Mouse (Mus musculus) kidney, postnatal 25 days (tissue): Measurements from ENCODE around the gene Filip1l.

Source experiments
- DNase-seq, 2 experiments: peaks; one replicate each; pipeline ENCODE4 v3.0.0; 2021; ENCODE audit warnings: mixed read lengths in 2 of 2

Filip1l gene

GRCm38 (mm10) chr16:57544441-57544840 lies 191.5 kb downstream of the Filip1l start:
- DNase-seq = no peak

GRCm38 (mm10) chr16:57546355-57546754 lies 193.5 kb downstream of the Filip1l start:
- no peak for DNase-seq

DNA sequence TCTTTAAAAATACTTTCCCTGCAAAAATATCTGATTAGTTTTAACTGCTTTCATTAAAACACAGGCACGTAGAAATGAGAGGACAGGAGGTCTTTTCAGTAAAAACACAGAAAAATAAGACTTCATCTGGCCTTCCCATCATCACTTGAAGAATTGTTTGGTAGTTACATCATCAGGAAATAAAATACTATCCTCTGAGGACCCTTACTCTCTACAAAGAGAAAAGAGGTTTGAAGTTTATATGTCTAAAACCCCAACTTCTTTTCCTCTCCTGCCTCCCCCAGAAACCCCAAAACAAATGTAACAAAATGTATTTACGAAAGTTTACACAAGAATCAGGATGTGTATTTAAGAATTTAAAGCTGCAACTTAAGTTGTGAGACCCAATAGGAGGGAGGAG lies 195.7 kb downstream of the Filip1l start:
- DNase-seq = no peak

- peak; percentile 77 to 84 for DNase-seq
Measured at GRCm38 (mm10) chr16:57549061-57550037, 196.5 kb downstream of the Filip1l start.

DNA sequence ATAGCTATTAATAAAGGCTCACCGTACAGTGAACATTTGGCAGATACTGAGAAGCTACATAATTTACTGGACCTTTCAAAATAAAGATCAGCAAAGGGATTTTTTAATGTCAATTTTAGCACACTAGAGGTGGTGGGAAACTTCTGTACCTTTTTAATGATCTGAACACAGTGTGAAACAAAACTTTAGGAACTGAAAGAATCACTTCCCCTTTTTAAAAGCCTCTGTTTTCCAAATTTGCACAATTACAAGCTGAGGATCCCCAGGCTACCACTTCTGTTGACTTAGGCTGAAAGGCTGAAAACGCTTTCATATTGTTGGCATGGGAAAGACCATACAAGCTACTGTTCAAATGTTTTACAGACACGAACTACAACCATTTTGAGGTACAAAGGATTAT lies 197.2 kb downstream of the Filip1l start:
- DNase-seq = no peak

DNA sequence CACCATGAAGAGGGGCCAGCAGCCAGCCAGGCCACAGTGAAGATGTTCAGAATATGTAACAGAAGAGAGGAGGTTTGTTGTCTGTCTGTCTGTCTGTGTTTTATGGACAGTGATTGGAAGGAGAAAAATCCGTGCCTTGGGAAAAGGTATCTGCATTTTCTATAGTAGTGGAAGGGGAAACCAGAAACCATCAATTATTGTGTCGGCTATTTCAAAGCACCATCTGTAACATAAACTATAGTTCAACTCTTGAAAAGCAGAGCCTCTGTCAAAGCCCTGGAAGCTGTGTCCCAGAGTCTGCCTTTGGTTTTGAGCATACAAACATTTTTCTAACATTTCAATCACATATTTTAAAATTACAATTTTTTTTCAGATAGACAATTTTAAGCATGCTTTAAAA lies 197.9 kb downstream of the Filip1l start:
- DNase-seq = no peak

DNA sequence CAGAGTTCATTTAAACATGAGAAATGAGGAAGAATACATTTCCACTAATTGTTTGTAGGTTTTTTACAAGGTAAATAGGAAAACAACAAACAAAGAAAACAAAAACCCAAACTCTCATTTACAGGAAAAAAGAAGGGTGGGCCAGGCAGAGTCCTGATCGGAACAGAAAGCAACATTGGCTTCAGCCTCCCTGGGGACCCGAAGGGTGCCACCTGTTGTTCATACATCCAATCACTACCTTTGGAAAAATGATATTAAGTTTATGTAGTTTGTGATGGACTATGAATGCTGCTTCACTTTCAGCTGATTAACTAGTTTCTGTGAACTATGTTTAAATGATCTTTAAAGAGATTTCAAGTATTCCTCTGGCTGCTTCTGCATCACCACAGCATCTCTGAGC lies 198.7 kb downstream of the Filip1l start:
- DNase-seq = peak in 1 of 2 experiments; percentile 14

GRCm38 (mm10) chr16:57552709-57553108 lies 199.8 kb downstream of the Filip1l start:
- no peak for DNase-seq

GRCm38 (mm10) chr16:57553235-57553634 lies 200.3 kb downstream of the Filip1l start:
- DNase-seq = no peak

DNA sequence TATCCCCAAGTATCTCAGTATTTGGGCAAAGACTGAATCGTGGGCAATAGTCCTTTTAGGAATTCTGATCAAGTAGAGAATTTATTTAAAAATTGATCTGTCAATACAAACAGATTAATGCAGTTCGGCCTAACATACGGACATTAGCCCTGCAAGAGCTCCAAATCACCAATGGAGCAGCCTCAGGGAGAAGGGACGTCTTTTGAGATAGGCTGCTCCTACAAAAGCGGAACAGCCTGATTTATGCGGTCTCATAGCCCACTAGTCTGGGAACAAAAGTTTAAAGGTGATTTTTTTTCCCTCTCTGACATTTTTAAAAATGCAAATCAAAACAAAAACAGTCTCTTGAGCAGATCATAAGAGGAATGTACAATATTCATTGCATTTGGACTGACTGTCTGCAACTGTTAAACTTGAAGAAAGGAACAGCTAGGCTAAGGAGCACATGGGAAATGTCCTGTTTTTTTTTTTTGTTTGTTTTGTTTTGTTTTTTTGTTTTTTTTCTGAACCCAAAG lies 202.1 kb downstream of the Filip1l start:
- DNase-seq = peak; percentile 13 to 39

DNA sequence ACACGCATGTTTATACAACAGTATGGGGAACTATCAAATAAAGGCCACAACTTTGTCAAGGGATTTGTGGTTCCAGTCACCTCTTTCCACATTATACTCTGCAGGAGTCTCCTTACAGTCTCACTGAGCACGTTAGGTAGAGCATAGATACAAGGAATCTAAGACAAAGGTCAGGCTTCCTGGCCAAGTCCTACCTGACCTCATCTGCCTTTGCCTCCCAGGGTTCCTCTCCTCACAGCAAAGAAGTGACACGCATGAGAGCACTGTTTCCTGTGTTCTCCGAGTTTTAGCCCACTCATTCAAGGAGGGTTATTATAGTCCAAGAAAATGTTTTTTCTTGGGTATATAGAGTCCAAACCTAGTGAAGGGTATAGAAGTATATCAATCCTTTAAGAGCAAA lies 202.8 kb downstream of the Filip1l start:
- peak; percentile 28 to 59 for DNase-seq

DNA sequence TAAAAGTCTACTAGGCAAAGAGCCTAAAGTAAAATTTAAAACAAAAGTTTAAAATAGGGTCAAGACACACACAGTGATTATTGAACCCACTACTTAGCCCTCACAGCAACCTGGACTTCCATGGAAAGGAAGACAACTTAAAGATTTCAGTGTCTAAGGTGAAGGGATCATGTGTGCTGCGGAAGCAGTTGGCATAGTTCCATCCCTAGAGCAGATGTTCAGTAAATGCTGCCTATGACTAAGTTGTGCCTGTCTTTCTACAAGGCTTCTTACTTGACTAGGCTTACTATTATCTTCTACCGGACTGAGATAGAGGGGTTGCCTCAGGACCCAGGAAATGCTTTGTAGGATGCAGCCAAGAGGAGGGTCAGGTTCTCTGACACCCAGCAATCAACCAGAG lies 203.4 kb downstream of the Filip1l start:
- peak in 1 of 2 experiments; percentile 28 for DNase-seq

DNA sequence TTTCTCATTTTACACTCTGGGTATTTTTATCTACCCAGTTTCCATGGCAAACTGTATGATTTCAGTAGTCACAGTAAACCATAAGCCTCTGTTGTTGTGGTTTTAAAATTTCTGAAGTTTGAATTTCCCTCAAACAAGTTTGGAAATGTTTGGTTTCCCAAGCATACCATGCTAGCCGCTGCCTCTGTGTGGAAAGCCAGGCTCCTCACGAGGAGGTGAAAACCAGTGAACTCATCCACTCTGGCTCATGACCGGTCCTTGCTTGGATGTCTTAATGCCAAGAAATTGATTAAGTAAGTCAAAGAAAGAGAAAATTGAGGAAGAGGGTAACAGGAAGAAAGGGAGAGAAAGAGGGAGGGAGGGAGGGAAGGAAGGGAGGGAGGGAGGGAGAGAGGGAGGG lies 205.4 kb downstream of the Filip1l start:
- DNase-seq = no peak

GRCm38 (mm10) chr16:57560185-57560584 lies 207.3 kb downstream of the Filip1l start:
- no peak for DNase-seq

DNA sequence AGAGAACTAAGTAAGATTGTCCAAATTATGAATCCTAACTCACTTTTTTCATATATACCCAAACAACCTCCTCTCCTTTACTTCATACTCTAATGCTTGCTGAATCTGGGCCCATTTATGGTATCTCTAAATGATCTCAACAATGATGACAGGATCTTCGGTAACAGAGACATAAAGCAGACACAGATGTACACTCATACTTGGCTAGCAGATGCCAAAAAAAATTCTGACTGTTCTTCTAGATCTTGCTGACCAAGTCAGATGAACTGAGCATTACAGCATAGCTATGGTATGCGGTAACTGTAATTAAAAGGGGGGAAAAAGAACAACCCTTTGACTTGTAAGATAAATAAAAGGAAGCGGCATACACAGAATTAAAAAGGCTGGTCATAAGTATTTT lies 210.6 kb downstream of the Filip1l start:
- no peak for DNase-seq

DNA sequence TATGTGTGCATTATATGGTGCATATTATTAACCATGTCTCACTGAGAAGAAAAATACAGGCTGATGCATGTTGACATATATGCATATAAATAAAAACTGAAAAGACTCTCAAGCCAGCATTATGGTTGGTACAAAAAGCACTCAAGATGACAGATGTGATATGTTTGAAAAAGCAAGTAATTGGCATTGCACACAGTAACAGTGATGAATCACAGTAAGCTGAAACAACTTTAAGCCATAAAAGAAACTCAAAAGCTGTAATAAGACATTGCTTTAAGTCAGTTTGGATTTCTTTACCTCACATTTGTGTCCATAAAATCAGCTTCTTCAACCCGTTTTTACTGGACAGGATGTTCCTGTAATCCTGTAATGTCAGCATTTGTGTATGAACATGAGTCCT lies 211.9 kb downstream of the Filip1l start:
- no peak for DNase-seq

DNA sequence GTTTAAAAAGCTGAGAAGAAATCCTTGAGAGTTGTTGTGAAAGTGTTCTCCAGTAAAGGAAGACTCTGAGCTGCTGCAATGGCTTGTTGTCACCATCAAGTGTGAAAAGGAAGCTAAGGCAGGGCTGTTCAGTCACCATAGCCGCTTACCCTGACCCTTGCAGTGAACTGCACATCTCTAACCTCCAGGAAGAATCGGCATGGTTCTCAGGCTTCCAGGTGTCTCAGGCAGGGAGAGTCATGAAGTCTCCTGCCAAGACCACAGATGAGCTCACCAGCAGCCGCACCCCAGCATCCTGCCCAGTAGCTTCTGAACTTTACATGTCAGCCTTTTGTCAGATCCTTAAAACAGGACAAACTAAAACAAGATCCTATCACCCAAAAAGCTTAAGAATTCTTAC lies 213.3 kb downstream of the Filip1l start:
- DNase-seq = peak in 1 of 2 experiments; percentile 51

DNA sequence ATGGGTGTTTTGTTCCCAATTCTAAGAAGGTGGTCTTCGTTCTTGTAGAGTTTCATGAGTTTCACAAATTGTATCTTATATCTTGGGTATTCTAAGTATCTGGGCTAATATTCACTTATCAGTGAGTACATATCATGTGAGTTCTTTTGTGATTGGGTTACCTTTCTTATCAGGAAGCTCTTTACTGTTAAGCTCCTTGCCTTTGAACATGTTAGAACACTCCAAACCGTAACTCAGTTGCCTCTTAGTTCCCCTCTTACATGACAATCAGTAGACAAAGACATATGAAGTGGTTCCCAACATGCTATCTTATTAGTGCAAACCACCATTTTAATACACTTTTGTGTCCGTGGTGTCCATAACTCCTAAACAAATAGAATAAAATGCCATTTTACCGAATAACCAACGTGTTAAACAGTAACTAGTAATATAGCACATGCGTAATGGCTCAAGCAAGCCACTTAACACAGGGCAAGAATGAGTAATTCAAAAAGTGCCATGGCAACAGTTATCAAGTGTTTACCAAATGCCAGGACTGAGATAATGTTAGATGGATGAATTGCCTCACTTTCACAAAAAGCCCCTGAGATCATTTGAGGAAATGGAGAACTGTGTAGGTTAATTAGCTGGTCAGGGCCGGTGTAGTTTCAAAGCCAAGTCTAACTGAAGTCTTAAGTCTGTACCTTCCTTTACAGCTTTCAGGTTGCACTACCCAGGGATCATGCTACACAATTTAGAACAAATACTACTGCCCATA lies 215.9 kb downstream of the Filip1l start:
- no peak for DNase-seq

DNA sequence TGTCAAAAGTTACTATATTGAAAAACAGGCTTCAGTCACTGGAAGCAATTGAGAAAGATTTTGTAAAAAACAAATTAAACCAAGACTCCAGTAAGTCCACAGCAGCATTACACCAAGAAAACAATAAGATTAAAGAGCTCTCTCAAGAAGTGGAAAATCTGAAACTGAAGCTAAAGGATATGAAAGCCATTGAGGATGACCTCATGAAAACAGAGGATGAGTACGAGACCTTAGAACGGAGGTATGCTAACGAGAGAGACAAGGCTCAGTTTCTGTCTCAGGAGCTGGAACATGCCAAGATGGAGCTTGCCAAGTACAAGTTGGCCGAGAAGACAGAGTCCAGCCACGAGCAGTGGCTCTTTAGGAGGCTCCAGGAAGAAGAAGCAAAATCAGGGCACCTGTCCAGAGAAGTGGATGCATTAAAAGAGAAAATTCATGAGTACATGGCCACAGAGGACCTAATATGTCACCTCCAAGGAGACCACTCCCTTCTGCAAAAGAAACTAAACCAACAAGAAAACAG lies 218.0 kb downstream of the Filip1l start:
- no peak for DNase-seq

DNA sequence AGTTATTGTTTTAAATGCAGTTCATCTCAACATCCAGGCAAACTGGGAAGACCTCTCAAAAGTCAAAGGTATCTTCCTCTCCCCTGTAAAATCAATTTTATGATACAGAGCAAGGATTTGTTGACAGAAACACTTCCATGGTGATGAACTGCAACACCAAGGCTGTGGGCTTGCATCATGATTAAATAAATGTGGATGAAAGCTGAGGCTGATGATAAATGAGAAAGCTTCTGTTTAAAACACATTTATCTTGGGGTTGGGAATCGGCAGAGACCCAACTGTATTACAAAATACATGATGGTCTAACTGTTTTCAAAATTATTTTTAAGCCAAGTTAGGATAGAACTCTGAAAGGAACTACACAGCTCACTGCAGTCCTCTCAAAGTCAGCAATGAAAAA lies 220.9 kb downstream of the Filip1l start:
- no peak for DNase-seq

DNA sequence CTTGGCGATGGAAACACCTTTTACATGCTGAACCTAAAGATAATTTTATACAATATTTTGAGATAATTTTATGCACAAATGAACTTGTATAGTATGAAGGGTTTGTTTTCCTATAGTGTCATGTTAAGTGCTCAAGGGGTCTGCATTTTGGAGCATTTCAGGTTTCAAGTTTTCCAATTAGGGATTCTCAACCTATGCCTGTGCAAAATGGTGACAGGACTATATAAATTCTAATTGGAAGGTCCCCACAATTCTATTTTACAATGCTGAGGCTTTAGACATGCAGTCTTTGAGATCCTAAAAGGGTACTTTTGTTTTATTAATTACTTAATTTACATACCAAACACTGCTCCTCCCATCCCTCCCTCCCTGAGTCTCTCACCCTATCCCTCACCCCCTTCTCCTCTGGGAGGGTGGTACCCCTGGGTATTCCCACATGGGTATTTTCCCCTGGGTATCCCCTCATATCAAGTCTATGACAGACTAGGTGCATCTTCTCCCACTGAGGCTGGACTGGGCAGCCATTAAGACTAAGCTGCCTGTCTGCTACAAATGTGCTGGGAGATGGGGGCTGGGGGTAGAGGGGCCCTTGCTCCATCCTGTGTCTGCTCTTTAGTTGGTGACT lies 223.0 kb downstream of the Filip1l start:
- DNase-seq = no peak

DNA sequence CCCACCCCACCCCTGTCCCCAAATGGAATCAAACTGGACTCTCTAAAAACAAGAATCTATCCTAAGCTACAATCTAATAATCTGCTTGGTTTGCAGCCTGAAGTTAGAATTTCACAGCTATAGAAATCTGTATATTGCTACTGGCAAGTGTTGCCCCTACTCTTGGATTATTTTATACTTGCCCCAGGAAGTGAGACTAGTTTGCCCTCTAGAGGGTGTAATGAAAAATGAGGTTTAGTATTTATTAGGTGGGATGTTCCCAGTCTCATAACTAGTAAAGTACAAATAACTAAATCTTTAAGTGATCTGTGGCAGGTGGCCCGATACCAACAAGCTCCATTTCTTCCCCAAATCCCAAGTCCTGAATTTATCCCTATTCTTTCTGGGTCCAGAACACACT lies 224.6 kb downstream of the Filip1l start:
- no peak for DNase-seq

- peak in 1 of 2 experiments; percentile 46 for DNase-seq
Measured at GRCm38 (mm10) chr16:57580041-57580440, 227.1 kb downstream of the Filip1l start.
